Mouse (Mus musculus): Measurements from ENCODE around the gene Cotl1. TPM values are rescaled to one million over a fixed set of nuclear protein-coding genes. Genes with fewer than 3 reads are reported as not detected.

The Cotl1 gene
- polyA plus RNA-seq, 1 experiment, result 18.2 TPM

DNA sequence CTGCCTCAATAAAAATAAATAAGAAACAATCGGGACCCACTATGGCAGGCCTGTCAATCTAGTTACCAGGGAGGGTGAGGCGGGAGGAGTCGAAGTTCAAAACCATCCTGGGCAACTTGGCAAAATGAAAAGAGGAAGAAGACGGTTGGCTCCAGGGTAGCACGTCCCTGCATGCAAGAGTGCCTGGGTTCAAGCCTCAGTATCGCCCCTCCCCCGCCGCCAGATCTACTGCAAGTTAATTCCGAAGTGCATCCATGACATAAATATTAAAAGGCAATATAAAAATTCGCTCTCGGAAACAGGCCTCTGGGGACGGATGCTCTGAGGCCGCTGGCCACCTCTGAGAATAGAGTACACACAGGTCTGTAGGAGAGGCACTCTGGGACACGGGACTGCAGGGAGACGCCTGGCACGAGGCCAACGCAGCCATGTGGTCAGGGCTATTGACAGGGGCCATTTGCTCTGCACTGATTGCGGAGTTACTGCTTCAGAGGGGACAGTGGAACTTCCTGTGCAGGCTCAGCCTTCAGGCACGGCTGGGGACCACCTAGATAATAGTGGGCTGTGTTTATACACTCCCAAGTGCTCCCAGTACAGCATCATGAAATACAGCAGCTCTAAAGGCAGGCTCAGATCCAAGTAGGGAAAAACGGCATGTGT lies 8.9 kb downstream of the Cotl1 start:
- H3K4me3 ChIP-seq (ENCODE audit: insufficient read depth, low read depth, low read length), result 0 out of 2 replicates have a peak overlapping the region, but pooled peaks have one; percentile 2
- H3K4me1 ChIP-seq (ENCODE audit: control insufficient read depth, insufficient read depth, insufficient read length, low read length), result peaks cover 14% of the 10 kb centered on the region
- H3K27ac ChIP-seq (replicated peaks; ENCODE audit: low read depth, low read length), result no peak overlapping the region

DNA sequence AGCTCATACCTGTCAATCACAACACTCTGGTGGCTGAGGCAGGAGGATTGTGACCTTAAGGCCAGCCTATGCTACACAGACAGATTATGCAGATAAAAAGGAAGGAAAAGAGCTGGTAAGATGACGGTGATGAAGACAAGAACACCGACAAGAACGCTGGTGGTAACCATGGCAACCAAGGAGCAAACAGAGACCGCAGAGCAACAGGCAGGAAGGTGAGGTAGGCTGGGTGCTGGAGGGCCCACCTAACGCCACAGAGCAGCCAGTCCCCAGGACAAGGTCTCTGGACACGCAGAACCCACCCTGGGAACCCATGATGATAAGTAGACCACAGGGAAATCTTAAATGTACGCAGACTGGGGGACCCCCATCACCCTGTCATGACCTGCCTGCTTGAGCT lies 9.8 kb downstream of the Cotl1 start:
- peaks cover 18% of the 10 kb centered on the region for H3K4me1 ChIP-seq (ENCODE audit: control insufficient read depth, insufficient read depth, insufficient read length, low read length)
- no peak overlapping the region for H3K27ac ChIP-seq (replicated peaks; ENCODE audit: low read depth, low read length)
- no peak overlapping the region for H3K4me3 ChIP-seq (ENCODE audit: insufficient read depth, low read depth, low read length)

DNA sequence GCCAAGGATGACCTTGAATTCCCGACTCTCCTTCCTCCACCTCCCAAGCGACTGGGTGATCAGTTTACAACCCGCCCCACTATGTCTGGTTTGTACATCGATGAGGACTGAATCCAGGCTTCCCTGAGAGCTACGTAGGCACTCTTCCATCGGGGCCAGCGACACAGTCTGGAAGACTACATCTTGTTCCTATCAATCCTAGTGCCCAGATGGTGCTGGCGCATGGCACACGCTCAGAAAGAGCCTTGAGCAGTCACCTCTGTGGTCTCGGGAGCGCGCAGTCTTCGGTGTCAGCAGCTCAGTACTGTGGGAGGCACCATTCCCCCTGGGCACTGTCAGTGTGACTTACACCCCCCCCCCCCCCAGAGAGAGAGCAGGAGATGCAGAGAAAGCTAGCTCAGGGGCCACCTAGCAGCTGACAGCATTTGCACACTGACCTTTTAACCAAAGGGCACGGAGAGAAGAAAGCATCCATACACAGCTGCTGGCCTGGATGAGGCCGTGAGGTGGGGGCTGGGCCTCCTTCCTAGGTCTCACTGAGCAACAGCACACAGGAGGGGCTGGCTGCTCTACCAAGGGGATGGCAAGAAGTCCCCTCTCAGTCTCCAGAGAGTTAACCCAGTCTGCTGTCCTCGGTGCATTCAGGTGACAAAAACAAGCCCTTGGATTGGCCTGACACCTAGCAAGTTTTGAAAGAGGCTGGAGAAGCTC lies 10.3 kb downstream of the Cotl1 start:
- Histone ChIP-seq H3K4me1 (ENCODE audit: control insufficient read depth, insufficient read depth, insufficient read length, low read length) (peaks cover 18% of the 10 kb centered on the region), H3K4me3 (ENCODE audit: insufficient read depth, low read depth, low read length) (no peak overlapping the region)

DNA sequence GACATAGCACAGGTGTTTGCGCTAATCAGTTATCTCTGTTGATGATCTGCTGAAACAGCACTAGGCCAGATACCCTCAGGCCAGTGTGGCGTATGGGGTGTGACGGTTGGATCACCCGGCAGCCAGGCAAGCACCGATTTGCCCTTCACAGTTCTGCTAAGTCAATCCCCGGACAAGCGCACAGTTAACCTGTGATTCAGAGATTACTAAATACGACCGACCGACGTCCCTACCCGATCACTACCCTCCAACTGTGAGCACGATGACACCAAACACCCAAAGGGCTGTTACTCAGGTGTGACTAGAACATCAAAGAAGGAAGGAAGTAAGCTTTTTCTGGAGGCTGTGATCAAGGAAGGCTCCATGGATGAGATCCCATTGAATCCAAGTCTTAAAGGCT lies 10.9 kb downstream of the Cotl1 start:
- Histone ChIP-seq H3K4me1 (ENCODE audit: control insufficient read depth, insufficient read depth, insufficient read length, low read length) (peaks cover 18% of the 10 kb centered on the region), H3K27ac (replicated peaks; ENCODE audit: low read depth, low read length) (no peak overlapping the region)

More for the DNA sequence above, 10.3 kb downstream of the Cotl1 start:
- no peak overlapping the region for H3K27ac ChIP-seq (replicated peaks; ENCODE audit: low read depth, low read length)

DNA sequence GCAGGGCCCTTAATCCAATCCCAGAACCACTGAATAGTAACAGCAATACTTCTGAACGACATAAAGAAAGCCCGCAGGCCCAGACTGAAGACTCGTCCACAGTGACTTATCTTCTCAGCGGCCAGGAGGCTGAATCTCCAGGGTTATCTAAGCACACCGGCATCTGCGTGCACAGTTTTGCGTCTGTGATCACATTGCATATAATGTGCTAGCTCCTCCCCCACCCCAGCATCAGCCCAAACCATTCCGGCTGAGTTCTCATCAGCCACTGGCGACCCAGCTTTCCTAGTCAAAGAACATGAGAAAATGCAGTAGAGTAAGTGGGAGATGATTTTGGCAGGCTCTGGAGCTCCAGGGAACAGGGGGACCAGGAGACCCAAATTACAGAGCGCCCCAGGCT lies 11.3 kb downstream of the Cotl1 start:
- H3K4me1 ChIP-seq (ENCODE audit: control insufficient read depth, insufficient read depth, insufficient read length, low read length), result peaks cover 18% of the 10 kb centered on the region
- H3K27ac ChIP-seq (replicated peaks; ENCODE audit: low read depth, low read length), result no peak overlapping the region
- H3K4me3 ChIP-seq (ENCODE audit: insufficient read depth, low read depth, low read length), result no peak overlapping the region

More for the DNA sequence above, 10.9 kb downstream of the Cotl1 start:
- no peak overlapping the region for H3K4me3 ChIP-seq (ENCODE audit: insufficient read depth, low read depth, low read length)

DNA sequence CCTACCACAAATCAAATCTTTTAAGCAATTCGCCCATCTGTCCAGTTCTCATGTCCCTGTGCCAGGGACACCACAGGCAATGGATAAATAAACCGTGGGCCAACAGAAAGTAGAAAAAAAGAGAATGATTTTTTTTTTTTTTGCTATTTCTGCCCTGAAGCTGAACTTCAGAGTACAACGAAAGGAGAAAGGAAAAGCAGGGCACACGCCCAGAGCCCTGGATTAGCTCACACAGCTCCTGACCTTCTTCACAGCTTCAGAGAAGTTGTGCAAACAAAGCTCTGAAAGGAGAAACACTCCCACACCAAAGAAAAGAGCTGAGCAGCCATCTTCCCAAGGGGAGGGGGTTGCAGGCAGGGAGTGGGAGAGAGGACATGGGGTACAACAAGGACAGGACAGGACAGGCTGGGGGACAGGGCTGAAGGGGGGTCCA lies 12.6 kb downstream of the Cotl1 start:
- Histone ChIP-seq H3K4me3 (ENCODE audit: insufficient read depth, low read depth, low read length) (no peak overlapping the region), H3K27ac (replicated peaks; ENCODE audit: low read depth, low read length) (no peak overlapping the region), H3K4me1 (ENCODE audit: control insufficient read depth, insufficient read depth, insufficient read length, low read length) (peaks cover 18% of the 10 kb centered on the region)

DNA sequence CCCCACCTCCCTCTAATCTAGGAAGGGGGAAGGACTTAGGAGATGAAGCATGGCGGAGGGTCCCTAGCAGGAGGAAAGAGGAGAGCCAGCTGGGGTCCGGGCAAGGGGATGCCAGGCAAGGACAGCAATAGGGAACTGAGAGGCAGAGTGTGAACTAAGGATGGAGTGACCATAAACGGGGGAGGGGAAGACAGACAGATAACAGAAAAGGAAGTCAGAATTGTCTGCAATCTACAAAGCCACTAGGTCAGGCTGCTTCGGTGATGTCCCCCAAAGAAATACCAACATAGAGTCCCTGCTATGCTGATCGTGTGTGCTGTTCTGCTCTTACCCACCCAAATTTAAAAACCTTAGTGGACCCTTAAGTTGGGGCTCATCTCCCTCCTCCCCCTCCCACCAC lies 13.4 kb downstream of the Cotl1 start:
- H3K4me3 ChIP-seq (ENCODE audit: insufficient read depth, low read depth, low read length), result no peak overlapping the region
- H3K27ac ChIP-seq (replicated peaks; ENCODE audit: low read depth, low read length), result peak overlapping the region; percentile 41; the same call in 1 of the 2 replicates
- peaks cover 13% of the 10 kb centered on the region for H3K4me1 ChIP-seq (ENCODE audit: control insufficient read depth, insufficient read depth, insufficient read length, low read length)

DNA sequence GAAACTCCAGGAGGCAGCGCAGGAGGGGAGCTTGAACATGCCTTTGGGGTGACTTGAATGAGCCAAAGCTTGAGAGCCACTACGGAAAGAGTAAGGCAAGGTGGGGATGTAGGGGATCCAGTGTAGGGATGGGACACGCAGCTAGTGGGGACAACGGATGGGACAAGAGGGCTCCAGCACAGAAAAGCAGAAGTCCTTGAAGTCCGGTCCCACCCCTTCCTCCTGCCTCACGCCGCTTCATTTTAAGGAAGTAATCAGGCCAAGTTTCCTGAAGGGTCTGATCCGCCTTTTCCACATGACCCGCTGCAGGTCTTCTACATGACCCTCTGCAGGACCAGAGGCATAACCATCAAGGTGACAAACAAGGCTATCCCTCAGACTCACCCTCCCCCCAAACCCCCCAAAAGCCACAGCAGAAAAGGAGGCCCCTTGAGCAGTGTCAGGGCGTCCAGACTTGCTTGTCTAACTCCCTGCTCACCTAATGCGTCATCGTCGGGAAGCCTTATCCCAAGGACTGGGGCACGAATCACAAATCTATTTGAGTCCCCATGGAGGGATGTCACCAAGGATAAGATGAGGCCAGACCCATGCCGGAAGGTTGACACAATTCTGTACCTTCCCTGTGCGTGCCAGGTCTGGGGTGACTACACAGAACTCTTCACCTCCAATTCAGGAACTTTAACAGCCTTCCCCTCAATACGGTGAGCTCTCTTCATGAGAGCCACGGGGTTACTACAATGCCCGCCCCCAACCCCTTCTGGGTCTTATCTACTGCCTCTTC lies 14.2 kb downstream of the Cotl1 start:
- H3K4me1 ChIP-seq (ENCODE audit: control insufficient read depth, insufficient read depth, insufficient read length, low read length), result peaks cover 5% of the 10 kb centered on the region
- H3K27ac ChIP-seq (replicated peaks; ENCODE audit: low read depth, low read length), result peak overlapping the region; percentile 84
- no peak overlapping the region for H3K4me3 ChIP-seq (ENCODE audit: insufficient read depth, low read depth, low read length)

DNA sequence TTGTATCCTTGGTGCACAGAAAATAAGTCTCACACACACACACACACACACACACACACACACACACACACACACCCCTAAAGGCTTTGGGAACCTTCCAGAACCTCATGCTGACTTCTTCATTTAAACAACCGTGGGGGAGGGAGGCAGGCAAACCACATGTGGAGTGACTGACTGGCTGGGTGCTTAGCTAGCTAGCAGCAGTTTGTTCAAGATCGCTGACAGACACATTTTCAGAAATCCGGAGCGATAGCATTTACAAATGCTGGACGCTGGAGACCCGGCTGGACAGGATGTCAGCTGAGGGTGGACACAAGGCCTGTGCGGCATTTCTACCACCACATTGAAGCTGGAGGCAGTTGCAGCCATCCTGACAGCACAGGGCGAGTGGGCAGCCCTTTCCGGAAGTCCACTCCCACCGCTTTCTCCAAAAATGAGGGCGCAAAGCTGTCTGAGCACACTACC lies 15.5 kb downstream of the Cotl1 start:
- H3K27ac ChIP-seq (replicated peaks; ENCODE audit: low read depth, low read length), result peak overlapping the region; percentile 84
- no peak overlapping the region for H3K4me3 ChIP-seq (ENCODE audit: insufficient read depth, low read depth, low read length)
- H3K4me1 ChIP-seq (ENCODE audit: control insufficient read depth, insufficient read depth, insufficient read length, low read length), result peaks cover 4% of the 10 kb centered on the region

DNA sequence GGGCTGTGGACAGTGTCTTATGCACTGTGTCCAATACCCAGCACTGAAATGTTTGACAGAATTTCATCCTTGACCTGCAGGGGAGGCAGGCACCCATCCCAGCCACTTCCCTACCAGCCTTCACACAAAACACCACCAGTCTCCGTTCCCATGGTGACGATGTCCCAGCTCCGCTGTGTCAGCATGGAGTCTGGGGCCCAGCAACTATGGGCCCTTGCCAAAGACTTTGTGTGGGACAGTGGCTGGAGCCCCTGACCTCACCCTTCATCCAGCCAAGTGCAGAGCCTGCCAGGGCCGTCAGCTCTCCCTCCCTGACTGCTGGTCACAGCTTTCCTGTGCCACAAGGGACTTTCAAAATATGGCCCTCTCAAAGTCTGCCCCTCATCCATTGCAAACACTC lies 16.2 kb downstream of the Cotl1 start:
- H3K4me1 ChIP-seq (ENCODE audit: control insufficient read depth, insufficient read depth, insufficient read length, low read length), result peaks cover 4% of the 10 kb centered on the region
- no peak overlapping the region for H3K27ac ChIP-seq (replicated peaks; ENCODE audit: low read depth, low read length)
- no peak overlapping the region for H3K4me3 ChIP-seq (ENCODE audit: insufficient read depth, low read depth, low read length)

DNA sequence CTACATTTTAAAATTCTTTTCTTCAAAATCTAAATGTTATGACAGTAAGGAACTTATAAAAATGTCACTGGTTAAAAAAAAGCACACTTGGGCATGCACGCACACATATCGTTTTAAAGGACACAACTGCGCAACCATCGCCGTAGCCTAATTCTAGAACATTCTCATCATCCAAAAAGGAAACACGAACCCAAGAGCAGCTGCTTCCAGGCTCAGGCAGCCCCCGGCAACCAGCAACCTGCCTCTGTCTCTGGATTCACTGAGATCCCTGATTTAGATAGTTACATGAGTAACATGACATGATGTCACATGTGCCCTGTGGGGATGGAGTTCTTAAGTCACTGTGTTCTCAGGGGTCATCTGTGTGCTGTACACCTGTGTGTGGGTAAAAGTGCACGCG lies 17.1 kb downstream of the Cotl1 start:
- peaks cover 4% of the 10 kb centered on the region for H3K4me1 ChIP-seq (ENCODE audit: control insufficient read depth, insufficient read depth, insufficient read length, low read length)
- no peak overlapping the region for H3K4me3 ChIP-seq (ENCODE audit: insufficient read depth, low read depth, low read length)
- H3K27ac ChIP-seq (replicated peaks; ENCODE audit: low read depth, low read length), result no peak overlapping the region

DNA sequence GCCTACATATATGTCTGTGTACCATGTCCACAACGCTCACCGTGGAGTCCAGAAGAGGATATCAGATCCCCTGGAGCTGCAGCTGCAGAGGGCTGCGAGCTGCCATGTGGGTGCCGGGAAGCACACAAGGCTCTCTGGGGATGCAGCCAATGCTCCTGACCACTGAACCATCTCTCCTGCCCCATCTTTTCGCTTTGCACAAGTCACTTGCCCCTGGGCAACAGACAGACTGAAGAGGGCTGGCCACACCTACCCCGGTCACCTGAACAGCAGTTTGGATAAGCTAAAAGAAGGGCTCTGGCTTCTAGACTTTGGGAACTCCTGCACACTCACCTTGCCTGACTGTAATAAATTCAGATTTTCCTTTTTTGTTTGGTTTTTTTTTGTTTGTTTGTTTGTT lies 18.7 kb downstream of the Cotl1 start:
- no peak overlapping the region for H3K4me3 ChIP-seq (ENCODE audit: insufficient read depth, low read depth, low read length)
- H3K27ac ChIP-seq (replicated peaks; ENCODE audit: low read depth, low read length), result no peak overlapping the region
- peaks cover 4% of the 10 kb centered on the region for H3K4me1 ChIP-seq (ENCODE audit: control insufficient read depth, insufficient read depth, insufficient read length, low read length)

DNA sequence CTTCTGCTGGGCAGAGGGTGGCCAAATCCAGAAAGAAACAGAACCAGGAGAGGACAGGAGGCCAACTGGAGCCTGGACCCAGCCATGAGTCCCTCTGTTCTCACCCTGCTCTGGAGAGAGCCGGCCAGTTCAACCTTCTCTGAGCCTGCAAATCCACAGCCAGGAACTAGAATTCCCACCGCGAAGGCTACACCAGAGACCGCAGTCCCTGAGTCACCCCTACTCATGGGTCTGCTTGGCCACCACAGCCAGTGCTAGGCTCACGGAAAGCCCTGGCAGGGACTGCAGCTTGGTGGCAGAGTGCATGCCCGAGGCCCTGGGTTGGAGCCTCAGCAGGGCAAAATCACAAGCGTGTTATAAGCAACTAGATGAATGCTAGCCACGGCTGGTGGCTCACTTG lies 20.4 kb downstream of the Cotl1 start:
- Histone ChIP-seq H3K27ac (replicated peaks; ENCODE audit: low read depth, low read length) (no peak overlapping the region), H3K4me1 (ENCODE audit: control insufficient read depth, insufficient read depth, insufficient read length, low read length) (no peaks in the 10 kb centered on the region; the same call in 1 of the 2 replicates), H3K4me3 (ENCODE audit: insufficient read depth, low read depth, low read length) (no peak overlapping the region)

DNA sequence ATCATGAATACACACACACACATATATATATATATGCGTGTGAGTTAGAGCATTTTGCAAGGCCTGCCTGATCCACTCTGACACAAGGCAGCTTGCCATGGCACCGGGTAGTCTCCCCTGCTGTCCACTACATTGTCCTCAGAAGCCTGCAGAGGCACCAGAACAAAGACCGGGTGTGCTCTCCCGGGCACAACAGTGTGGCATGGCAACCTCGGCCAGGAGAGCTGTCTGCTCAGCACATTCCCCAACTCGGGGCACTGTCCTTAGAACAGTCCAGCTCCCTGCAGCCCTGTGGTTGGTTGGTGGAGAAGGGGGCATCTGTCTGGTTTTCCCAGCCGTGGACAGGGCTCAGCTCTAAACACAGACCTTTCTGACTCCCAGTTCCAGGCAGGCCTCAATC lies 21.0 kb downstream of the Cotl1 start:
- Histone ChIP-seq H3K27ac (replicated peaks; ENCODE audit: low read depth, low read length) (no peak overlapping the region), H3K4me3 (ENCODE audit: insufficient read depth, low read depth, low read length) (no peak overlapping the region), H3K4me1 (ENCODE audit: control insufficient read depth, insufficient read depth, insufficient read length, low read length) (no peaks in the 10 kb centered on the region)

DNA sequence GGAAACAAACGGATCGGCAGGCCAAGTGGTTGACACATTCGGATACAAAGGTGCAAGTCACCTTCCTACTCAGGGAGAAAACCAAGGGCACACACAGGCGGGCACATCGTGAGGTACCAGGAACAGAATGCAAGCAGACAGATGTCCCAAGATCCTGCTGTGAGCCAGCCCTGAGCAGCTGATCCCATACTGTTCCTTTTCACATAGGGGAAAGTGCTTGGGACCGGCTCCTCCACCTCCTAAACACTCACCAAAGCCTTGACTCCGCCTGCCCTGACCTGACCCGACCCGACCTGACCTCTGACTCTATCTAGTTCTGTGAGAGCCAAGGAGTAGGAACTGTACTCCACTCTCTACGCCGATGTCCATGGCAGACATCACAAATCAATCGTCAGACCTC lies 22.9 kb downstream of the Cotl1 start:
- H3K4me1 ChIP-seq (ENCODE audit: control insufficient read depth, insufficient read depth, insufficient read length, low read length), result no peaks in the 10 kb centered on the region
- no peak overlapping the region for H3K4me3 ChIP-seq (ENCODE audit: insufficient read depth, low read depth, low read length)
- H3K27ac ChIP-seq (replicated peaks; ENCODE audit: low read depth, low read length), result no peak overlapping the region
